Mouse (Mus musculus) kidney, adult 2 months (tissue): ENCODE data around the gene Rapgef2. TPM values are rescaled to one million over a fixed set of nuclear protein-coding genes. Genes with fewer than 3 reads are reported as not detected.
A peak's percentile ranks its signal among the peaks of the same experiment; 100 is the strongest.
"Not testable (repeated sequence)": the region's sequence is repeated elsewhere in the genome, so short reads cannot be mapped to it uniquely, and the experiment has no call there.

Experiments used
- DNase-seq: peaks from one replicate; pipeline ENCODE4 v3.0.0; 2021
- H3K27ac ChIP-seq: fragments of 200-500 bp; 2 replicates; pipeline ENCODE4 v1.5.1; 2012; ENCODE audit warnings: low read depth, low read length, control low read depth, inconsistent platforms; ENCODE audit not compliant: insufficient read depth
- H3K27me3 ChIP-seq: fragments of 200-500 bp; replicated peaks from 2 replicates; pipeline ENCODE4 v1.6.1; 2012; ENCODE audit warnings: mild to moderate bottlenecking, moderate library complexity, low read length, inconsistent platforms; ENCODE audit not compliant: control insufficient read depth, insufficient read depth
- H3K36me3 ChIP-seq: fragments of 200-500 bp; 2 replicates; pipeline ENCODE4 v1.6.1; 2012; ENCODE audit warnings: mild to moderate bottlenecking, moderate library complexity, low read length, inconsistent platforms; ENCODE audit not compliant: control insufficient read depth, insufficient read depth
- H3K4me1 ChIP-seq: fragments of 200-500 bp; 2 replicates; pipeline ENCODE4 v1.6.1; 2011; ENCODE audit warnings: low read length; ENCODE audit not compliant: control insufficient read depth, insufficient read depth
- H3K4me3 ChIP-seq: fragments of 200-500 bp; 2 replicates; pipeline ENCODE4 v1.5.1; 2011; ENCODE audit warnings: mild to moderate bottlenecking, low read depth, low read length, control low read depth; ENCODE audit not compliant: insufficient read depth
- CTCF ChIP-seq: fragments of 200-500 bp; conservative IDR thresholded peaks from 2 replicates; pipeline ENCODE4 v1.5.1; 2011; ENCODE audit warnings: low read depth, mild to moderate bottlenecking, control low read depth, low read length, moderate library complexity, mixed read lengths; ENCODE audit not compliant: insufficient read depth, insufficient read length
- POLR2A ChIP-seq: fragments of 200-500 bp; IDR thresholded peaks from one replicate; pipeline ENCODE4 v1.6.1; 2011; ENCODE audit warnings: low read depth, low read length, control low read depth
- WGBS: fragments of 180-500 bp; shearing (Covaris S2); methylation state at CpG from one replicate; pipeline ENCODE4 v1.1.7; 2018; 5-methylcytosine and 5-hydroxymethylcytosine counted together
- polyA plus RNA-seq: library from polyadenylated mRNA; depleted of rRNA; stranded (reverse); fragments of >200 nt; gene quantifications from 2 replicates; pipeline ENCODE4 v1.2.3, GENCODE M21; 2012

Gene Rapgef2
- polyA plus RNA-seq, 1 experiment = 7.6 TPM

DNA sequence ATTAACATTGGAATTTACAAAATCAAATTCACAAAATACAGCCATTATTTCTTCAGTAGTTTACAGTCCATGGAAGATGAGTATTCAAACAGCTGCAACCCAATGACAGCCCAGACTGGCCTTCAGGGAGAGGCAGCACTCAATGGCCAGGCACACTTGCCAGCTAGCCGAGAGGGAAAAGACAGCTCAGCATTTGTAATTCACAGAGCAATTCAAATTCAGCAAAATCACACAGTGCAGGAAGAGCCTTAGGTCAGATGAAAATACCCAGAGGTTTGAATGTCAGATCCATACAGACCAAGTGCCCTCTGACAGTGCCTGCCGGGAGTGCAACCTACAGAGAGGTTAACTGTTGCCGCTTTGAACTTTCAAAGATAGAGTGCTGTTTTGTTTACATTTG is 107.6 kb downstream of the Rapgef2 start:
- Histone ChIP-seq H3K4me1 (peaks cover 17% of the 10 kb centered on the region), H3K27me3 (no peaks in the 10 kb centered on the region), H3K27ac (peak overlapping the region; percentile 5; the same call in 1 of the 2 replicates), H3K4me3 (no peak overlapping the region), H3K36me3 (no peaks in the 10 kb centered on the region)
- 38% methylated on average over 3 of the region's 3 CpGs for WGBS
- DNase-seq = peak; percentile 40
- TF ChIP-seq POLR2A (no peak), CTCF (no peak)

- no peak overlapping the region for H3K4me3 ChIP-seq
- H3K27me3 ChIP-seq = no peaks in the 10 kb centered on the region
- DNase-seq = peak; percentile 52
- peak overlapping the region; percentile 17 for H3K27ac ChIP-seq
- TF ChIP-seq CTCF = no peak
- no peak for TF ChIP-seq POLR2A
- no peaks in the 10 kb centered on the region for H3K36me3 ChIP-seq
- WGBS = 65% methylated on average over 6 of the region's 6 CpGs
- peaks cover 17% of the 10 kb centered on the region for H3K4me1 ChIP-seq
Measured at GRCm38 (mm10) chr3:79178070-79178469, 108.2 kb downstream of the Rapgef2 start.

GRCm38 (mm10) chr3:79177136-79177870 is 109.0 kb downstream of the Rapgef2 start:
- no peaks in the 10 kb centered on the region for H3K27me3 ChIP-seq
- H3K27ac ChIP-seq = peak overlapping the region; percentile 13; the same call in 1 of the 2 replicates
- no peak overlapping the region for H3K4me3 ChIP-seq
- WGBS = 76% methylated on average over 8 of the region's 8 CpGs
- H3K4me1 ChIP-seq = peaks cover 17% of the 10 kb centered on the region
- TF ChIP-seq POLR2A (no peak), CTCF (no peak)
- no peaks in the 10 kb centered on the region for H3K36me3 ChIP-seq
- no peak for DNase-seq

DNA sequence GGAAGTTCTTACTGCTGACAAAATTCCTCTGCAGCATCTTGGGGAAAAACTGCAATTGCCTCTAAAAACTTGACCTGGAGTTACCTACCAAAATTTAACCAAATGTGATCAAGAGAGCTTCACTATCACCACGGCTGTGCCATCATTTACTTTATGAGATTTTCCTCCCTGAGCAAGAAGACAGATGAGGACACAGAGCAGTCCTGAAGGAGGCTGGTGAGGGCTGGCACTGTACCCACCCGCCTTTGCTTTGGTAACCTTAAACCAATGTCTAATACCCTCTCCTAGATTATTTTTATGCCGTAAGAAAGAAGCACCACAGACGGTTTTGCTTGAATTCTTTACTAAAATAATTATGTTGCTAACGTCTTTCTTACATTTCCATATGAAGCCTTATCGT is 112.1 kb downstream of the Rapgef2 start:
- Histone ChIP-seq H3K4me1 (peaks cover 4% of the 10 kb centered on the region; the same call in 1 of the 2 replicates), H3K27me3 (no peaks in the 10 kb centered on the region), H3K36me3 (peaks cover 1% of the 10 kb centered on the region; the same call in 1 of the 2 replicates), H3K27ac (no peak overlapping the region), H3K4me3 (no peak overlapping the region)
- TF ChIP-seq POLR2A (no peak), CTCF (no peak)
- WGBS = 72% methylated on average over 6 of the region's 6 CpGs
- no peak for DNase-seq

DNA sequence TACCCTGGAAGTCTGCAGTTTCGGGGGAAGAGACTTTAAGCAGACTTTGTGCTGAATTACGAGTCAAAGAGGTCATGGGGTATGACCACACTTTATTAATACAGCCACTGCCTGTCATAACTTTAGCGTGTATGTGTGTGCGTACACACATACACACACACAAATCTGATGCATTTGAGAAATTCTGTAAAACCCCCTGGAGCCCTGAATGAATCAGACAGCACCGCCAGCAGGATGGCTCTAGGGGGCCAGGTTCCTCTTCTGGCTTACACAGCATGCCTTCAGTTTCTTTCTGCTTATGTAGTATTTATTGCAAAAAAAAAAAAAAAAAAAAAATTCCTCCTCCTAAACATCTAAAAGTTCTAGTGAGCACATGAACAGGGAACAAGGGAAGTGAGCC is 113.0 kb downstream of the Rapgef2 start:
- WGBS = 75% methylated on average over 5 of the region's 5 CpGs
- no peak for TF ChIP-seq CTCF
- no peaks in the 10 kb centered on the region for H3K27me3 ChIP-seq
- H3K4me3 ChIP-seq = no peak overlapping the region
- DNase-seq = no peak
- H3K27ac ChIP-seq = no peak overlapping the region
- peaks cover 1% of the 10 kb centered on the region; the same call in 1 of the 2 replicates for H3K36me3 ChIP-seq
- H3K4me1 ChIP-seq = no peaks in the 10 kb centered on the region

GRCm38 (mm10) chr3:79171146-79171545 is 115.2 kb downstream of the Rapgef2 start:
- not testable (repeated sequence) for H3K27ac ChIP-seq, DNase-seq, H3K4me3 ChIP-seq, H3K4me1 ChIP-seq, H3K27me3 ChIP-seq, H3K36me3 ChIP-seq
- 97% methylated on average over 8 of the region's 8 CpGs for WGBS

GRCm38 (mm10) chr3:79168168-79168827 is 118.0 kb downstream of the Rapgef2 start:
- Histone ChIP-seq H3K27ac (no peak overlapping the region), H3K36me3 (peaks cover 1% of the 10 kb centered on the region; the same call in 1 of the 2 replicates), H3K4me3 (no peak overlapping the region), H3K27me3 (no peaks in the 10 kb centered on the region), H3K4me1 (no peaks in the 10 kb centered on the region)
- 74% methylated on average over 2 of the region's 2 CpGs for WGBS
- no peak for DNase-seq
- TF ChIP-seq POLR2A = no peak
- TF ChIP-seq CTCF = no peak
